Mouse (Mus musculus) telencephalon, adult 2 months (tissue): Measurements from ENCODE around the gene Sgo2b.
"Not testable (repeated sequence)": the region's sequence is repeated elsewhere in the genome, so short reads cannot be mapped to it uniquely, and the experiment has no call there.

Experiments
- DNase-seq: peaks from one replicate; pipeline ENCODE4 v3.0.0-alpha.2; 2011; ENCODE audit warnings: low read depth, low spot score

Gene Sgo2b

GRCm38 (mm10) chr8:63951626-63952377, at the start of gene Sgo2b:
Sgo2b (minus strand) TSS chr8:63952248.
- DNase-seq, result peak; percentile 5

- DNase-seq, result not testable (repeated sequence)
These were observed 18.8 kb upstream of the Sgo2b start for GRCm38 (mm10) chr8:63970612-63971391.

- no peak for DNase-seq
These were observed 9.2 kb upstream of the Sgo2b start for GRCm38 (mm10) chr8:63961032-63961785.

DNA sequence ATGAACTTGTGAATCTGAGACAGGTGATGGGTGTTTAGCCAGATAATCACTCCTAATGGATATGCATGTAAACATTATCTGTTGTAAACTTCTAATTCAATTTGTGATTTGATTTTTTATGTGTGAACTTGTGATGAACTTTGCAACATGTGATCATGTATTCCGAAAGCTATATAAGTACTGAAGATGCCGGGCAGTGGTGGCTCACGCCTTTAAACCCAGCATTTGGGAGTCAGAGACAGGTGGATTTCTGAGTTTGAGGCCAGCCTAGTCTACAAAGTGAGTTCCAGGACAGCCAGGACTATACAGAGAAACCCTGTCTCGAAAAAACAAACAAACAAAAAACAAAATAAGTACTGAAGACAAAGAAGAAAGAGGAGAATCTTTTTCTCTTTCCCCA, 1.8 kb upstream of the Sgo2b start:
- DNase-seq, result not testable (repeated sequence)

- DNase-seq, result no peak
These were observed 18.9 kb downstream of the Sgo2b start for GRCm38 (mm10) chr8:63933171-63933570.

DNA sequence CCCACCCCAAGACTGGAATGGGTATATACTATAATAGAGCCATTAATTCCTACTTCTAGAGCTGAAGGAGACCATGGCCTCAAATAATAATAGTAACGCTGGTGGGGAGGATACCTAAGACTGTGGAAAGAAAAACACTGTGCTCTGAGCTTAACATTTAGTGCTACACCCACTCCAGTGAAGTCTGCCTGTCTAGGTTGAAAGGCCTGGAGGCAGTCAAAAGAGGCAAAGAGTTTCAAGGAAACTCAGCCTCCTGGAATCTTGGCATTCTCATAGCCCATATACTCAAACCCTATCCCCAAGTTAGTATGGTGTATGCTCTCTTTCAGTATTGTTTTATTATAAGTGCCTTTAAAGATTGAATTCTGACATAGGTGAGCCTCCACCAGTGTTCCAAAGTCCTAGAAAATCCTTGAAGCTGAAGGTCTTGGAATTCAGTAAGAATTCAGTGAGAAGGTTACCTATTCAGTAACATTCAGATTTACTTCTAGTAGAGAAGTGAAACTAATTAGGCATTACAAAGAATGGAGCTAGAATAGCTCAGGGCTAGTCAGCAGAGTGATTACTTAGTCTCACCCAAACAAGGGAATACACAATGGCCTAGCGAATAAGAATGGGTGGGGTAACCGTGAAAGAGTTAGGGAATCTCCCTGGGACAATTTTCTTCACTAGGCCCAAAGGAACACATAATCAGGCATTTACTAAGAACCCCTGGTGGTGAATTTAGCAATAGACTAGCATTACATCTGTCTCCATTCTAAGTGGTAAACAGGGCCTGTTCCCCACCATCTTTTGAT, 22.5 kb downstream of the Sgo2b start:
- DNase-seq, result no peak

- no peak for DNase-seq
These were observed 30.6 kb downstream of the Sgo2b start for GRCm38 (mm10) chr8:63921257-63921960.

- DNase-seq, result no peak
These were observed 57.0 kb downstream of the Sgo2b start for GRCm38 (mm10) chr8:63895096-63895495.

- DNase-seq, result no peak
These were observed 73.7 kb downstream of the Sgo2b start for GRCm38 (mm10) chr8:63878353-63878752.

GRCm38 (mm10) chr8:63877393-63877792, 74.7 kb downstream of the Sgo2b start:
- DNase-seq, result peak; percentile 64

DNA sequence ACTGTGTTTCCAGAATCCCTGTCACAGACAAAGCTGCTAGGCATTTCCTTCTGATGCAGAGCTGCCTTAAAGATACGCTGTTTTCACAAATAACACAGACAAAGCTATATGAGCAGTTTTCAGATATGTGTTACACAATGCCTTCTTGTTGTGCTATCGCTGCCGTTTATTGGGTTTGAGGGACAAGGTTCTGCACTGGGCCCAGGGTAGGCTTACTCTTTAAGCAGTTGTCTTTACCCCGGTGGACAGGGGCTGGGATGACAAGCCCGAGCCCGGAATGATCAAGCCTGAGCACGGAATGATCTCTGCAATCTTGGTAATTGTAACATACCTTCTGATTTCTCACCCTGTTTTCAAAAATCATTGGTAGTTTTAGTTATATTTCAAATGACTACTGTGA, 75.1 kb downstream of the Sgo2b start:
- DNase-seq, result no peak
